Mouse (Mus musculus) mature B cell (primary cell): ENCODE results near the gene Ybx3.

ENCODE experiments used
- in situ Hi-C: fragments of 300-500 bp; cut with MboI; formaldehyde crosslinking; loops from 2 replicates; pipeline ENCODE4 v1.14.3; 2019

Gene Ybx3

DNA sequence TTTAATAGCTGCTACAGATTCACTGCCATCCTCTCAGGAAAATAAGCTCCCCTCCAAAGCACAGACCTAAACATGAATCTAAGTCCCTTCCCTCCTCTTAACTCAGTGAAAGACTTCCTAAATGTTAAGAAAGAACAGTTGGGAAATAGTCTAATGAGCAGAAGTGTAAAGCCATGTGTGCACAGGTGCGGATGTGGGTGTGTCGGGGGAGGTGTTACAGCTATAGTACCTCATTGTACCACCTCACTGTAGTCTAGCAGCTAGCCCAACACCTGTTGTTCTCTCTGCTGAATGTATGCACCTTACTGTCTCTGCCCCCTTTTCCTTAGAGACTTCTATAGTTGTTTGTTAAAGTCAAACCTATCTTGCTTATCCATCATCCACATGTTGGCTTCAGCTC is 61.2 kb downstream of the Ybx3 start:
- in situ Hi-C loops, result no loop called here

DNA sequence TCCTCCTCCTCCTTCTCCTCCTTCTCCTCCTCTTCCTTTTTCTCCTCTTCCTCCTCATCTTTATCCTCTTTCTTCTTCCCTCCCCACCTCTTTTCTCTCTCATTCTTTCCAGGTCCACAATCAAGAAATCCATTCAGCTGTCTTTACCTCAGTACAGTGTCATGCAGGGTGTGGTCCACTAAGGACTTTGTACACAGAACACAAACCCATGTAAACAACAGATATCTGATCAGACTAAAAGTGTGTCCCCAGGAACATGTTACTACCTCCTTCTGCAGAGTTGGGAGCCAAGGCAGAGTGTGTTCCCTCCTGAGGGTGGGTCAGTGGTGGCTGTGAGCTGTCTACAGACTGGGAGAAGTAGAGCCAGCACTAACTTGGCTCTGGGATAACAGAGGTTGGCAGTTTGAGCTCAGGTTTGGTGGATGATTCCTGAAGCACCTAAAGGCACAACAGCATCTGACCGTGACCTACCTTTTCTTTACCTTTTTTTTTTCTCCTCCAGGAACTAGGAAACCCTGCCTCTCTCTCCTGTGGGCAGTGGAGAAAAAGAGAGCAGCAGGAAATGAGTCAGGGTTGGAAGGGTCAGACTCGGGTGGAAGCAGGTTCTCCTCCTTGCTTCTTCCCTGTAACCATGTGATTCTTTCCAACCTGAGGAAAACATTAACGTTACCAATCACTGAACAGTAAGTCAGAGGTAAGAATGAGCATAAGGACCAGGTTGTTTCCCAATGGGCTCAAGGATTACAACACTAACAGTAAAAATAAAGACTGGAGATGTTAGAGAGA is 66.2 kb downstream of the Ybx3 start:
- in situ Hi-C loops, result no loop called here

DNA sequence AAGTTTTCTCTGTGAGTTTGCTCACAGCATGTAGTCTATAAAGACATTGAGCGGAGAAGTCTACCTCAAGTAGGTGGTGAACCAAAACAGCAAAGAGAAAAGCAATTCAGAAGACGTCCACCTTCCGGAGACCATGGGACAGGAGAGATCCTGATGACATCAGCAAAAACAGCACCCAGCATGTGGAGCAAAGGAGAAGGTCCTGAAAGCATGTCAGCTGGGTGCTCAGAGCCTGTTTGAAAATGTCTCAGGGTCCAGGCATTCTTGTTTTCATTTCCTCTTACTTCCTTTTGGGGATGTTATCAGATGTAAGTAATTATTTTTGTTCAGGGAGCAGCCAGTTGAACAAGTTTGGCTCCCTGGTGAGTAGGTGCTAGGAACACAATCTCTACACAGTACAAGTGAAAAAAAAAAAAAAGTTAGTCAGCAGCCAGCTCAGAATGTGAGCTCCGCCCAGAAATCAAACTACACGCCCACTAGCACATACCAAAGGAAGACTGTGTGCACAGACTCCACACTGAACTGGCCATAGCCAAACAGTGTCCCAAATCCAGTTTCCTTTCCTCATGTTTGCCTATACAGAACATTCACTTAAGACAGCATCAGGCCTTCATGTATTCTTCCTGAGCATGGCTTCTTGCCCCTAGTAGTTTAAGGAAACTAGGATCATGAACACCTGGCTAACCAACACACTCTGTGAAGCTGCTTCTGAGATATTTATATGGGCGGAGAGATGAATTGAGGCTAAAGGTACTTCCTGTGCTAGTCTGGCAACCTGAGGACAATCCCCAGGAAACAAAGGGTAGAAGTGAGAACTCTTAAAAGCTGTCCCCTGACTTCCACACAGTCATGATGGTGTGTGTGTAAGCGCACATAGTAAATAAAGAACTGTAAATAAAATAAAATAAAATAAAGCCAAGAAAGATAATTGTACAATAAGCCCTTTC is 71.8 kb downstream of the Ybx3 start:
- in situ Hi-C loops, result no loop called here
